Mouse (Mus musculus) lung, postnatal 4 days (tissue): ENCODE results near the gene Pgm3.
A peak's percentile ranks its signal among the peaks of the same experiment; 100 is the strongest.

ENCODE experiments used
- DNase-seq, 2 experiments: peaks; one replicate each; pipeline ENCODE4 v3.0.0; 2021

Pgm3 gene

GRCm38 (mm10) chr9:86569314-86569910, 2.2 kb downstream of the Pgm3 start:
- DNase-seq, result no peak

GRCm38 (mm10) chr9:86560543-86560942, 11.1 kb downstream of the Pgm3 start:
- peak; percentile 29 to 61 for DNase-seq

- no peak for DNase-seq
Observed at GRCm38 (mm10) chr9:86554641-86555040, 17.0 kb downstream of the Pgm3 start.

- DNase-seq, result no peak
Observed at GRCm38 (mm10) chr9:86553886-86554285, 17.8 kb downstream of the Pgm3 start.

GRCm38 (mm10) chr9:86550717-86551116, 20.9 kb downstream of the Pgm3 start:
- no peak for DNase-seq

DNA sequence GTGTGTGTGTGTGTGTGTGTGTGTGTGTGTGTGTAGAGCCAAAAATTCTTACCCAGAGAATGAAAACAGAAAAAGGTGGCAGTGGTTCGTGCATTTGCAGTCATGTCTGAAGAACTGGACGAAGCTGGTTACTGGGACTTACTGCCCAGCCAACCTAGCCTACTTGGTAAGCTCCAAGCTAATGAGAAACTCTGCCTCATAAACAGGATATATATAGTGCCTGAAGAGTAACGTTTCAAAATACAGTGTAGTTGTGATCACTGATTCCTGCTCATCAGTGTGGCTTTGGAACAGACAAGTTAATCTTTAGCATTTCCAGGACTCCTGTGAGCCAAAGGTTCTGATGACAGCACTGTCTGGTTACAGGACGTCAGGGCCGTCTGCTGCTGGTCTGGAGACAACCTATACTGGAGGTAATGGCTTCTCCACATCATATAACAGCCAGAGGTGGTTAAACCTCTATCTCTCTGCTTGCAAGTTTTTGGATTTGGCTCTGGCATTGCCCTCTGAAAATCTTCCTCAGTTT, 21.9 kb downstream of the Pgm3 start:
- DNase-seq, result no peak

GRCm38 (mm10) chr9:86544559-86544958, 27.1 kb downstream of the Pgm3 start:
- DNase-seq, result no peak

DNA sequence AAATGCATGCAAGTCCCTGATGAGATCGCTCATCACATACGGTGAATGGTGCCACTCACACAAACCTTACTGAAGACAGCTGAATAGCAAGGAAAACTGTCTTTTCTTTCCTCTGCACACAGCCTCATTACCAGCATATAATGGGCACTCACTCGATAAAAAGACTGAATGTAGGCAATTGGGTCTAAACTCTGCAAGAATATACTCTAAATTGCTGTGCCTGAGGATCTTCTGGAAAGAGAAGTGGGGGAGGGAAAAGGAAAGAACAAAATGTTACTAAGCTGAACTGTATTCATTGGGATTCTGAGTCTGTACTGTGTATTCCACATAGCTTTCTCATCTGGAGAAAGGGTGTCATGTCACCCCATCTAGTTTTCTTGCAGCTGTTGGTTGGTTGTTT, 28.2 kb downstream of the Pgm3 start:
- no peak for DNase-seq

GRCm38 (mm10) chr9:86534071-86534470, 37.6 kb downstream of the Pgm3 start:
- no peak for DNase-seq

DNA sequence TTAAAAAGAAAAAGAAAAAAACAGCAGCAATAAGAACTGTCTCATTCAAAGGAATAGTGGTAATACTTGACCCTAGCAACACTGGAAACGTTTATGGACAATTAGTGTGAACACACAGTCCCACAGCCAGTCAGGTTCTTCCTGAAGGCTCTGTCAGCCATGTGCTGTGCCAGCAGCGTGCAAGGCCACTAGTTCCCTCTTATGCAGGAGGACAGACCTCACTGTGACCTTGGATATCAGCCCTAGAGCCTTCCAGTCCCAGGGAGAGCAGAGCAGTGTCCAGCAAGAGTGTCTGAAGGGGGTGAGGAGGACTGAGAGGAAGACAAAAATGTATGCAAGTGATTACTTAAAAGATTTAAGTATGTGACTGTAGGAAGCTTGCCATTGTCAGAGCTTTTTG, 46.0 kb downstream of the Pgm3 start:
- no peak for DNase-seq

DNA sequence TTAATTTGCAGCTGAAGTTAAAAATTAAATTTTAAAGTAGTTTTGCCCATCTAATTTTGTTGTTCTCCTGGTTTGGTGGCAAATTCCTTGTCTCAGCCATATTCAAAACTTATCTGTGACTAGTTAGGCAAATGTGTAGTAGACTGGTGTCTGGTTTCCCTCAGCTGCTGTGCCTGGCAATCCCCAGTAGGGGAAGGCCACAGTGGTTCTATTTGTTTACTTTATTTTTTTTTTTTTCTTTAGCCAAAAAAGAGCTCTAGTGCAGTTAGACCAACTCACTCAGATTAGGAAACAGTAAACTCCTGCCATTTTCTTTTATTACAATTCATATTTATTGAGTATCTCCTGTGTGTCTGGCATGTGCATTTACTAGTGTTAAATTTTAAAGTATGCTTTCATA, 49.3 kb downstream of the Pgm3 start:
- DNase-seq, result no peak

- no peak for DNase-seq
Observed at GRCm38 (mm10) chr9:86514798-86515197, 56.8 kb downstream of the Pgm3 start.

DNA sequence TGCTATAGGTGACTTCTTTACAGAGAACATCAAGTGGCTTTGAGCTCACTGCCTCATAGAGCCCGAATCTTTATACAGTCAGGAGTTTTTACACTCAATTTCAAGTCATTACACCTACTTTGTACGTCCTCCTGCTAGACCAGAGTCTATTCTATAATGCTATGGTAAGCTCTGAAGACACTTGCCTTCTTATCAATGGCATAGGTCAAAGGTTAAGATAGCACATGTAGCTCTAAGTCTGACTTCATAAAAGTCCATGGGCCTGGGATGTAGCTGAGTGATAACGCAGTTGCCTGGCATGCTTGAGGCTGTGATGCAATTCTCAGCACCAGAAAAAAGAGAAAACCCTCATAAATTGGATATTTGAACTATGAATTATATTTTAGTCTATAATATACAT, 57.3 kb downstream of the Pgm3 start:
- no peak for DNase-seq

- no peak for DNase-seq
Observed at GRCm38 (mm10) chr9:86513733-86514132, 57.9 kb downstream of the Pgm3 start.

- no peak for DNase-seq
Observed at GRCm38 (mm10) chr9:86507437-86507836, 64.2 kb downstream of the Pgm3 start.
